Mouse (Mus musculus) adrenal gland, adult 10 weeks (tissue): ENCODE results near the gene Ugt2b1. TPM values are rescaled to one million over a fixed set of nuclear protein-coding genes. Genes with fewer than 3 reads are reported as not detected.

Source experiments
- polyA plus RNA-seq: library from polyadenylated mRNA; stranded (reverse); fragments of 350-450 nt; fragmentation: Illumina TruSeq; extraction: RNeasy Lipid Tissue Mini Kit (QIAGEN cat#74804); gene quantifications from one replicate; pipeline ENCODE4 v1.2.3, GENCODE M21; 2014; ENCODE audit warnings: low read depth, low replicate concordance

Gene Ugt2b1
- not detected for polyA plus RNA-seq

DNA sequence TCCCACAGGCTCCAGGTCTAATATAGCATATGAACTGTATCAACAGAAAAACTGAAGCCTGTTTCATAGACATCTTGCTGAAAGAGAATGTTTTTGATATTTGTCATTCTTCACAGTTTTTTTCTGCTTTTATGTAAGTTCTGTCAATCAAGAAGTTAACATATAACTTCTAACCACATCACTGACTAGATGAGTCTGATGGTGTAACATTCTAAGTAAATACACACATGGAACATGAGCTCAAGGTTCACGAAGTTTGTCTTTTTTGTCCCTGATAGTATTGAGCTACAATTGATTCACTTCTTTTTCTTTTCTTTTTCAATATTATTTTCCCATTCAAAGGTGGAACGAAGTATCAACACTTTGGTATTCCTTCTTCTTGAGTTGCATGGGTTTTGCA is at the start of gene Ugt2b1:
Gene Ugt2b1 (minus strand): TSS at position 105 of the 400 bp plus-strand sequence.

DNA sequence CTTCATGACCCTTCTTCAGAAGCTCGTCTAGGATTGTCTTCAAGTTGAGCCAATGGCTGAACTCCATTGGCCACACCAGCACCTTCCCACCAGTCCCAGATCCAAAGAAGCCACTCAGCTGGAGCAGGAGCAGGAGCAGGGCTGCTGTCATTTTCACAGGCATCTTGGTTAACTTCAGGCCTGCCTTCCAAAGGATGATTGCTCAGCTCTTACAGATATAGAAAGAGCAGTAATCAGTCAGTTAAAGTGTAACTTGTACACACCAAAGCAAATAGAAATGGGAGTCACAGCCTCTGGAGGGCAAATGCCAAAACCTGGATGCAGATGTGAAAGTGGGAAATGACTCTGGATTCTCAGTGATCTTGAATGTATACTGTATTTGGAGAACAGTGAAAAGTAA is 19.6 kb downstream of the Ugt2b1 start, which contains the start of gene Ugt2b34:
Gene Ugt2b34 (minus strand): TSS at position 180 of the 400 bp plus-strand sequence.

Other genes starting within 250 kb of the Ugt2b1 start
- not detected for gene Tmprss11e, start 180.7 kb downstream of the Ugt2b1 start, polyA plus RNA-seq
- gene Ythdc1, start 122.3 kb downstream of the Ugt2b1 start, polyA plus RNA-seq, result 193 TPM
- 0.23 TPM for gene Ugt2b34, start 19.6 kb downstream of the Ugt2b1 start, polyA plus RNA-seq
- gene Ugt2b35, start 74.3 kb upstream of the Ugt2b1 start, polyA plus RNA-seq, result not detected
- not detected for gene Ugt2b36, start 166.0 kb upstream of the Ugt2b1 start, polyA plus RNA-seq
- not detected for gene Ugt2b5, start 213.8 kb upstream of the Ugt2b1 start, polyA plus RNA-seq